ENCODE assay signal across 8 mouse cellular contexts in the genomic region with DNA sequence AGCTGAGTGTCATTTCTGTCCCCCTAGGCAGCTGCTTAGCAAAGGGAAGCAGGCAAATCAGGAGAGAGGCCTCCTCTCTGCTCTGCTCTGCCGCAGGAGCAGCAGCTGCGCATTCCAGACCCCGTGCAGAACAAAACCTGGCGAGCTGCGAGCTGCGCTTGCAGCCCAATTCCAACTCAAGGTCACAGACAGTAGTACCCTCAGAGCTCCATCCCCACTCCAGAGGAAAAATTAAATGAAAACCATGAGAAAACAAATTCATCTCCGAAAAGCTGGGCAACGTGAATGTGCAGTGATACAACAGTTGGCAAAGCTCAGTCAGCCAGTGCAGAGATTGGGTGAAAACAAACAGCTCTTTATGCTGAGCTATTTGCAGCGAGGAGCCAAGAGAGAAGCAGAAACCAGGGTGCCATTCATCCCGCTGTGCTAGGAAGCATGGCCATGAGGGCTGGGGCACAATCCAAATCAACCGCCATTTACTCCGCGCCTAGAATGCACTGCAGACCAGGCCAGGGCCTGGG. TPM values are rescaled to one million over a fixed set of nuclear protein-coding genes. Genes with fewer than 3 reads are reported as not detected.
A peak's percentile ranks its signal among the peaks of the same experiment; 100 is the strongest.
DNase-seq lines count a peak whose midpoint lies in the region; ATAC-seq lines count a peak whose summit lies in the region.

No protein-coding gene starts in this region.

- H3K9ac ChIP-seq in midbrain, embryonic 11.5 days (ENCODE audit: low read length), result peak overlapping the region; percentile 58

- peaks cover 21% of the 10 kb centered on the region for H3K4me1 ChIP-seq in heart, embryonic 10.5 days
- H3K4me1 ChIP-seq in midbrain, embryonic 11.5 days (ENCODE audit: control insufficient read depth, insufficient read depth, low read length), result peaks cover 9% of the 10 kb centered on the region

- 0 out of 2 replicates have a peak overlapping the region, but pooled peaks have one; percentile 24 for H3K4me3 ChIP-seq in heart, embryonic 10.5 days
- no peak overlapping the region for H3K4me3 ChIP-seq in midbrain, embryonic 11.5 days (ENCODE audit: low read depth, low read length)

- peak; percentile 8 to 51 for DNase-seq in adrenal gland, postnatal 36 days
- peak; percentile 60 for DNase-seq in embryo, embryonic 11 days
- DNase-seq in heart, embryonic 10.5 days (ENCODE audit: low spot score), result peak; percentile 77
- peak; percentile 33 to 53 for DNase-seq in layer of hippocampus, postnatal 25 days (ENCODE audit: extremely low spot score in 1 of 2, low spot score in 1 of 2)
- peak; percentile 90 for DNase-seq in midbrain, embryonic 11.5 days (ENCODE audit: low spot score, missing footprints)
- DNase-seq in telencephalon, adult 2 months (ENCODE audit: low read depth, low spot score), result peak; percentile 86
- no peak for DNase-seq in ovary, postnatal 36 days (ENCODE audit: low spot score)

- peak; percentile 81 for ATAC-seq in midbrain, embryonic 11.5 days (ENCODE audit: low FRiP score)
- ATAC-seq in megakaryocyte progenitor cell, adult 5-6 weeks (replicated peaks; ENCODE audit: poor library complexity), result no peak

- no peaks in the 10 kb centered on the region for H3K27me3 ChIP-seq in heart, embryonic 10.5 days (ENCODE audit: insufficient read depth, poor library complexity, severe bottlenecking)
- H3K27me3 ChIP-seq in midbrain, embryonic 11.5 days (ENCODE audit: control insufficient read depth, insufficient read depth, low read length), result no peaks in the 10 kb centered on the region

- H3K4me2 ChIP-seq in midbrain, embryonic 11.5 days, result peak overlapping the region; percentile 0; the same call in 1 of the 2 replicates

- H3K9me3 ChIP-seq in heart, embryonic 10.5 days, result no peaks in the 10 kb centered on the region
- no peaks in the 10 kb centered on the region for H3K9me3 ChIP-seq in midbrain, embryonic 11.5 days (ENCODE audit: control insufficient read depth, low read length)

- peaks cover 10% of the 10 kb centered on the region; the same call in 1 of the 2 replicates for H3K36me3 ChIP-seq in heart, embryonic 10.5 days
- no peaks in the 10 kb centered on the region for H3K36me3 ChIP-seq in midbrain, embryonic 11.5 days (ENCODE audit: control insufficient read depth, insufficient read depth, low read length)

- WGBS in heart, embryonic 10.5 days, result 35% methylated on average over 13 of the region's 13 CpGs
- 29% methylated on average over 13 of the region's 13 CpGs for WGBS in midbrain, embryonic 11.5 days

- peak overlapping the region; percentile 86 for H3K27ac ChIP-seq in heart, embryonic 10.5 days
- H3K27ac ChIP-seq in midbrain, embryonic 11.5 days (ENCODE audit: low read depth, low read length), result peak overlapping the region; percentile 80

RNA-seq across cellular contexts. Expression of a gene that starts 18.6 kb away (rescaled TPM):
- total RNA-seq in adrenal gland, postnatal 36 days (2021), result 10 to 100 TPM in 1 of 2 experiments, 1 to 10 TPM in 1; 9.1 to 10.4 TPM
- 26.4 and 31.3 TPM in 2 replicates for polyA plus RNA-seq in heart, embryonic 10.5 days (2016; fragmentation: Nextera tagmentation; extraction: Ambion mirVana)
- total RNA-seq in layer of hippocampus, postnatal 25 days (2021), result 10 to 100 TPM in 1 of 2 experiments, 1 to 10 TPM in 1; 9.2 to 10.0 TPM
- polyA plus RNA-seq in midbrain, embryonic 11.5 days (2014; fragmentation: Nextera tagmentation; extraction: Ambion mirVana), result 15.7 and 22.8 TPM in 2 replicates
- 10.7 and 21.3 TPM in 2 replicates for total RNA-seq in megakaryocyte progenitor cell, adult 5-6 weeks (2015)
- 11.6 and 13.0 TPM in 2 replicates for total RNA-seq in megakaryocyte progenitor cell, adult 5-6 weeks (2017)

RNA-seq across cellular contexts. Expression of a gene that starts 40.7 kb away (rescaled TPM):
- total RNA-seq in adrenal gland, postnatal 36 days (2021), result under 1 TPM in 1 of 2 experiments, not detected in 1; 0.33 TPM
- 0.22 and 0.35 TPM in 2 replicates for polyA plus RNA-seq in heart, embryonic 10.5 days (2016; fragmentation: Nextera tagmentation; extraction: Ambion mirVana)
- under 1 TPM; 0.35 to 0.81 TPM for total RNA-seq in layer of hippocampus, postnatal 25 days (2021)
- polyA plus RNA-seq in midbrain, embryonic 11.5 days (2014; fragmentation: Nextera tagmentation; extraction: Ambion mirVana), result 0.33 and 0.52 TPM in 2 replicates
- not detected in 2 replicates for total RNA-seq in megakaryocyte progenitor cell, adult 5-6 weeks (2015)
- total RNA-seq in megakaryocyte progenitor cell, adult 5-6 weeks (2017), result 0.17 TPM in 1 of 2 replicates, not detected in the other

RNA-seq across cellular contexts. Expression of a gene that starts 51.7 kb away (rescaled TPM):
- total RNA-seq in adrenal gland, postnatal 36 days (2021), result 10 to 100 TPM; 74.1 to 82.7 TPM
- 89.5 and 106 TPM in 2 replicates for polyA plus RNA-seq in heart, embryonic 10.5 days (2016; fragmentation: Nextera tagmentation; extraction: Ambion mirVana)
- 100 to 1,000 TPM; 373 to 387 TPM for total RNA-seq in layer of hippocampus, postnatal 25 days (2021)
- polyA plus RNA-seq in midbrain, embryonic 11.5 days (2014; fragmentation: Nextera tagmentation; extraction: Ambion mirVana), result 180 and 198 TPM in 2 replicates
- total RNA-seq in megakaryocyte progenitor cell, adult 5-6 weeks (2015), result 74.1 and 84.7 TPM in 2 replicates
- 61.0 and 61.8 TPM in 2 replicates for total RNA-seq in megakaryocyte progenitor cell, adult 5-6 weeks (2017)

RNA-seq across cellular contexts. Expression of a gene that starts 52.6 kb away (rescaled TPM):
- 10 to 100 TPM; 56.7 to 58.3 TPM for total RNA-seq in adrenal gland, postnatal 36 days (2021)
- 75.7 and 78.8 TPM in 2 replicates for polyA plus RNA-seq in heart, embryonic 10.5 days (2016; fragmentation: Nextera tagmentation; extraction: Ambion mirVana)
- total RNA-seq in layer of hippocampus, postnatal 25 days (2021), result 10 to 100 TPM; 63.9 to 67.7 TPM
- polyA plus RNA-seq in midbrain, embryonic 11.5 days (2014; fragmentation: Nextera tagmentation; extraction: Ambion mirVana), result 62.9 and 70.2 TPM in 2 replicates
- 60.1 and 76.3 TPM in 2 replicates for total RNA-seq in megakaryocyte progenitor cell, adult 5-6 weeks (2015)
- 91.0 and 99.4 TPM in 2 replicates for total RNA-seq in megakaryocyte progenitor cell, adult 5-6 weeks (2017)

Comparison
In these comparisons a context has a peak if more than half of its experiments do, and no peak if none do; other contexts are left out.
1. RNA of a gene that starts 51.7 kb away (total RNA-seq): 373 to 387 TPM in layer of hippocampus, postnatal 25 days; 61.0 to 84.7 TPM in megakaryocyte progenitor cell, adult 5-6 weeks and 74.1 to 82.7 TPM in adrenal gland, postnatal 36 days; every median in the first group is over 4 times any median in the second.